Mouse (Mus musculus) ES-Bruce4 (cell line): ENCODE results near the gene Selenoh.

ENCODE experiments used
- CTCF ChIP-seq: IDR thresholded peaks from one replicate; pipeline ENCODE4 v1.8.1; 2011; ENCODE audit warnings: low read depth, low read length
- POLR2A ChIP-seq: IDR thresholded peaks from one replicate; pipeline ENCODE4 v1.8.1; 2011; ENCODE audit warnings: low read length; ENCODE audit not compliant: insufficient read depth

DNA sequence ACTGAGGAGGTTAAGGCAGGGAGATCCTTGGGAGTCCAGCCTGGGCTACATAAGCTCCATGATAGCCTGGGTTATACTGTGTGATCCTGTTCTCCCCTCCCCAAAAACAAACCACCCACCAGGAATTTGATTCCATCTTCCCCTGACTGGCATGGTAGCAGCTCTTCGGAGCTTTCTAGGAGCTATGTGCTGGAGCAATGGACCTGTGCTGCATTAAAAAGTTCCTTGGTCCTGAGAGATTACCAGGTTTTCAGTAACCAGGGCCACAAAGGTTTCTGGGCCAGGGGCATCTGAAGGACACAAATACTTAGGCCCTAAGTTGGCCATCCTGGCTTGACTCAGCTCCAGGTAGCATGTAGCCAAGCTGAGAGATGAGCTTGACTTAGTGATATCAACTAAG, 38.6 kb downstream of the Selenoh start:
- TF ChIP-seq POLR2A (no peak), CTCF (no peak)
